Mouse (Mus musculus) granulocyte monocyte progenitor cell, adult 5-6 weeks (primary cell): ENCODE measurements around the gene 4930404H24Rik. TPM values are rescaled to one million over a fixed set of nuclear protein-coding genes. Genes with fewer than 3 reads are reported as not detected.

Experiments
- ATAC-seq: replicated peaks from 2 replicates; pipeline ENCODE4 v1.8.0; 2016; ENCODE audit warnings: mild to moderate bottlenecking, moderate TSS enrichment, inconsistent platforms; ENCODE audit not compliant: poor library complexity, severe bottlenecking
- total RNA-seq, 2 experiments: library from RNA; stranded (forward) in 1 of 2; stranded (reverse) in 1 of 2; fragments of 200-712, 200-1000 nt in 1 of 2; fragments of >200 nt in 1 of 2; fragmentation: Nextera tagmentation in 1 of 2; gene quantifications; 2 replicates each; pipeline ENCODE4 v1.2.3; 2014 to 2017

The 4930404H24Rik gene
- total RNA-seq (2014; fragmentation: Nextera tagmentation) (not detected in 2 replicates), total RNA-seq (2017) (not detected in 2 replicates)

DNA sequence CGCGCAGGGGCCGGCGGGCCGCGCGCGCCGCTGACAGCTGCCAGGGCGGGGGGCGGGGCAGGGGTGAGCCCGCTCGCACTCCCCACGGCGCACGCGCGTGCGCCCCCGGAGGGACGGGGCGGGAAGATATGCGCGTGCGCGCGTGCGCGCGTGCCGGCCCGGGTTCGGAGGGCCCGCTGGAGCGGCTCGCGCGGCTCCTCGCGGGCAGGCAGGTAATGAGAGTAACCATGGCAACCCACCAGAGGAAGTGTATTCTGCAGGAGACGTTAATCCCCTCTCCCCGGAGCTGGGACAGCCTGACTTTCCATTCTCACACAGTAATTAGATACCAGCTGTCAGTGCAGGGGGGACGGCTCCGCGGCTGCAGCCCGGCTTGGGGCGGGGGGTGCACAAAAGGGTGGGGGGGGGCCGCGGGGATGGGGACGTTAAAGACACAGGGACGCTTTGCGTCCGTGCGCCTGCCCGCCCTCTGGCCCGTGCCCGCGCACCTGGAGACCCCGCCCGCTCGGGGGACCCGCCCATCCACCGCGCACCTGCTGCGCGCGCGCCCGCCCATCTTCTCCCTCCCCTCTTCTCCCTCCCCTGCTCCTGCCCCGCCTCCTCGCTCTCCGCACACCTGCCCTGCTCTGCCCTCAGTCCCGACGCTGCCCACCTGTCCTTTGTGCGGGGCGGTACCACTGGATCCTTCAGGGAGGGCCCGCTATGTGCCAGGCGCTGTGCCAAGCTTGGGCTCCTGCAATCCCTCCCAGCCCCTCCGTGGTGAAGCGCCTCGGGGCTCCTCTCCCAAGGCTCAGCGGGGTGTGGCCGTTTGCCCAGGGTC is at the start of gene 4930404H24Rik:
Gene 4930404H24Rik (plus strand): TSS at position 218 of the 820 bp plus-strand sequence.
- peak; percentile 29 for ATAC-seq

DNA sequence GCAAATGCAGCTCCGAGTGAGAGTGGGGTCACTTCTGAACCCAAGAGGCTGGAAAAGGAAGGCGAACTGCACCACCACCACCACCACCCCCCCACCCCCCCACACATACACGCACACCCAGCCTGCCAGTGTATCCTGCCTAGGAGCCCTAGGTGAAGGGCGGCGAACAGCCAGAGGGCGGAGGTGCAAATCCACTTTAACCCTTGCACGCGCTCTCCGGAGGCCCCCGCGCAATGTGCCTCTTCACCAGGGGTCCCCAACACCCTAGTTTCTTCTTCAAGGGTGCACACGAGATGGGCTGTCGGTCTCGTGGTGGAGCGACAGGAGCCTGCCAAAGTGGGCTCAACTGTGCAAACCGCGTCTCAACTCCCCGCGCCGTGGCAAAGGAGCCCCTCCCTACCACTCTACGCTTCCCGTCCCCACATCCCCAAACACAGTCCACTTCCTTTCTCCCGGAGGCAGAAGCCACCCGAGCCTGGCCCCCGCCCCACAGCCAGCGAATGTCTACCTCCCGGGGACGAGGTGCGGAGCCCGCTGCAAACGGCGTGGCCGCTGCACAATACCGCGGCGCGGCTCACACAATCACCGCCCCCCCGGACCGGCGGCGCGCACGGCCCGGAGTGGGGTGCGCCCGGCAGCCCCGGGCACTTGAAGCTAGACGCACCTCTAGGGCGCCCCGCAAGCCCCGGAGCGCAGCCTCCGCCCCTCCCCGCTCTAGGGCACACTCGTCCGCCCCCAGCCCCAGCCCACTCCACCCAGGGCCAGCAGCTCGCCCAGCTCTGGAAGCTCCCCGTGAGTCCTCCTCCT is 49.0 kb upstream of the 4930404H24Rik start:
- ATAC-seq = peak; percentile 39

DNA sequence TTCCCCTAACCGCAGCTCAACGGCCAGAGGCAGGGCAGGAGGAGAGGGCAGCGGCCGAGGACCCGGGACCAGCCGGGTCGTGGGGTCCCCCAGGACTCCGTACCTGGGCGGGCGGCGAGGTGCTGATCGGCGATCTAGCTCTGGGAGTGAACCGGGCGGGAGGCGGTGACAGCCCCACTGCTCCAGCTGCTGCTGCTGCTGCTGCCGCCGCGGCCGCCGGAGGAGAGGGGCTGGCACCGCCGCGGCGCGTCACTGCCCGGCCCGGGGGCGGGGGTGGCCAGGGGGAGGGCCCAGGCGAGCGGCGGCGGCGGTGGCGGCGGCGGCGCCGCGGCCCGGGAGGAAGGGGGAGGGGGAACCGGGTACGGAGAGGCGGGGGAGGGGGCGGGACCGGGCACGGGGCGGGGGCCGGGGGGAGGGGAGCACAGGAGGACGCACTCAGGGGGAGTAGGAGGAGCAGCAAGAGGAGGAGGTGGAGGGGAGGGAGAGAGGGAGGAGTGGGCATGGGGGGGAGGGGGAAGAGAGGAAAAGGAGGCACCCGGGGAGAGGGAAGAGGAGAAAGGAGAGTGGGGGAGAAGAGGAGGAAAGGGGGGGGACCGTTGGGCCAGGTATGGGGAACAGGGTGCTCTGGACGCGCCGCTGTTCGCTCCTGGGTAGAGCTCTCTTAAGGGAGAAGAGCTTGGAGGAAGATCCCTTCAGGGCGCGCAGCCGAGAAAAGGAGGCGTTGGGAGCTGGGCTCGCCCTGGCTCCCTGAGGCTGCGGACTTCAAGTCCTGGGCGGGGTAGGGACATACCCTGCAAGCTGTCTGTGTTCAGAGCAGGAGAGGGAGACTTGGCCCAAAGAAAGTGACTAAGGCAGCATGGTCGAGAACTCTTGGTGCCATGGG is 48.1 kb upstream of the 4930404H24Rik start:
- ATAC-seq = peak; percentile 54

DNA sequence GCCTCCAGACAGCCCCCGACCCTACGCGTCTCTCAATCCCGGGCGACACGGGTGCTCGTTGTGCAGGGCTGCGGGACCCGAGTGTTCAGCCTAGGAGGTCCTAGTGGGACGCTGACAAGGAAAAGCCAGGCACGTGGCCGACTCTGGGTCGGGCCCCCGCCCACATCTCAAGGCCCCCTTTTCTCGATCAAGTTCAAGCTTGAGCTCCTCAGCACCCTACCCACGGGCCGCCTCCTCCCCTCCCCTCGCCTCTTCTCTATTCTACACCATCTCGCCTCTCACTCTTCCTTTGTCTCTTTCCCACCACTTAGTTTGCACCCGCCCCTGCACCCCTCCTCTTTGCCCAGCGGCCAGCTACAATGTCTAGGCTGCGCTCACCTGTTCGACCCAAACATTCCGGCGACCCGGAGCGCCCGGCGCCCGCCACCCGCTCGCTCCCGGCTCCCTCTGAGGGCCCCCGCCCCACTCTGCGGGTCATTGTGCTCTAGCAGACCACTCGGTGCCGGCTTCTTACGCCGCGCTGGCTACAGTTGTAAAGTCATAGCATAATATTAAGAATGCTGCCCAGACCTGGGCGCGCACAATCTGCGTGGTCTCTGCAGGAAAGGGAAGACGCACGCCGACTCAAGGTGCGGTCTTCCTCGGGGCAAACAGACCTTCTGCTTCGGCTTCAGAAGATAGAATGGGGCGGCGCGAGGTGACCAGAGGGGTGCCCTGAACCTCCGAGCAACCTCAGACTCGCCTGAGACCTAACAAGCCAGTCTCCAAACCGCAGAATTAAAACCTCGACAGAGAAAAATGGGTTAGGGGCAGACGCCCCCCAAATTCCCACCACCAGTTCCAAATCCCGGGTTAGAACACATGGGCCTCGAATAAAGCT is 47.2 kb upstream of the 4930404H24Rik start:
- peak; percentile 11 for ATAC-seq

DNA sequence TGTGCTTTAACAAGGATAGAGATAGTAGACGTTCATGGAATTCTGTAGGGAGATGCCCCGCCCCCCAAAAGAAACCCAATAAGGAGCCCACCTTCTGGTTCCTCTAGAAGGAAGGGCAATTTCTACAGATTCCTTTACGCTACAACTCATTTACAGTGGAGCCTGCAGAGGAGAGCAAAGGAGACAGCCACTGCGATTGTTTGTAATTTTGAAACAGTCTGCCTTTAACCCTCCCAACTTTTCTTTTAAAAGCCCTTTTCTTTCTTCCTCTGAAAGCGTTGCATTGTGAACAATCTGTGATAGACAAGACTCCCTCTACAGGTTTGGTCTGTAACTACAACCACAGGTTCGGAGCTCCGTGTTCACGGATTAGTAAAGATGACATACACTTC is 46.6 kb upstream of the 4930404H24Rik start:
- ATAC-seq = peak; percentile 30; the same call in 1 of the 2 replicates

DNA sequence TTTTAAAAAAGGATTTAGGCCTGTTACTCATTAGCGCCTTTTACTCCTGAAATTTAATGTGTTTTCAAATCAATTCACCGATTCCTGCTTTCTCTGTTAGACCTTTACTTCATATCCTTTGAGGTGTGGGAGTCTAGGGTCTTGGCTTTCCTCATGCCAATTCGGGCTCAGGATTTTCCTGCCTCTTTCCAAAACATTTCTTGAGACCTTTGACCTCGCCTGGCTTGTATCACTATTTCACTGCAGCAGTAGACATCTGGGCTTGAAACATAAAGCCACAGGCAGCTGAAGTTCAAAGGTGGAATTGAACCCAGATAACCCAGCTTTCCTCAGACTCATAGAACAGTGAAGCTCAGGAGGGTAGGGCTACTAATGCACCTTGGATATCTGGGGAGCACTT is 46.1 kb upstream of the 4930404H24Rik start:
- no peak for ATAC-seq

DNA sequence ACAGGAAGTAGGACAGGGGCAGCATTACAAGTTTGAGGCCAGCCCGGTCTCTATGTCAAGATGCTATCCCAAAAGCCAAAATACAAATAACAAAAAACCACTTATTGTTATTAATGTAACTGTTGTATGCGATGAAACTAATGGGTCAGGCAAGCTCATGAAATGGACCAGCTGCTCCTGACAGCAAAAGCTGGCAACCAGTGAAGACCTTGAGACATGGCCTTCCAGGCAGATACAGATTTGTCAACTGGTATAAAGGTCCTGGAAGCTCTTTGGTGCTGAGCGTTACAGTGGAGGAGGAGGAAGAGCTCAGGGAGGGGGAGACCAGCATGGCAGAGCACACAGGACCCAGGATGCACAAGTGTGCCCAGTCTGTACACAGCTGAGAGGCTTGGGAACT is 44.9 kb upstream of the 4930404H24Rik start:
- ATAC-seq = no peak

DNA sequence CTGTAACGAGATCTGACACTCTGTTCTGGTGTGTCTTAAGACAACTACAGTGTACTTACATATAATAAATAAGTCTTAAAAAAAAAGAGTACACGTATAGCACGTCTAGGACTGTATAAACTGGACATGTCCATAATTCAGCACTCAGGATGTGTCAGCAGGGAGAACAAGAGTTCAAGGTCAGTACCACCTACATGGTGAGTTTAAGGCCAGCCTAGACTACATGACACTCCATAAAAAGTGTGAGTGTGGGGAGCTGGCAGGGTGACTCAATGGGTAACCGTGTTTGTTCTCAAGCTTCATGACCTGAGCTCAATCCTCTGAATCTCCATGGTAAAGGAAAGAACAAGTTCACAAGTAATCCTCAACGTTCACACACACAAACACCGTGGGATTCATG is 44.1 kb upstream of the 4930404H24Rik start:
- ATAC-seq = no peak

DNA sequence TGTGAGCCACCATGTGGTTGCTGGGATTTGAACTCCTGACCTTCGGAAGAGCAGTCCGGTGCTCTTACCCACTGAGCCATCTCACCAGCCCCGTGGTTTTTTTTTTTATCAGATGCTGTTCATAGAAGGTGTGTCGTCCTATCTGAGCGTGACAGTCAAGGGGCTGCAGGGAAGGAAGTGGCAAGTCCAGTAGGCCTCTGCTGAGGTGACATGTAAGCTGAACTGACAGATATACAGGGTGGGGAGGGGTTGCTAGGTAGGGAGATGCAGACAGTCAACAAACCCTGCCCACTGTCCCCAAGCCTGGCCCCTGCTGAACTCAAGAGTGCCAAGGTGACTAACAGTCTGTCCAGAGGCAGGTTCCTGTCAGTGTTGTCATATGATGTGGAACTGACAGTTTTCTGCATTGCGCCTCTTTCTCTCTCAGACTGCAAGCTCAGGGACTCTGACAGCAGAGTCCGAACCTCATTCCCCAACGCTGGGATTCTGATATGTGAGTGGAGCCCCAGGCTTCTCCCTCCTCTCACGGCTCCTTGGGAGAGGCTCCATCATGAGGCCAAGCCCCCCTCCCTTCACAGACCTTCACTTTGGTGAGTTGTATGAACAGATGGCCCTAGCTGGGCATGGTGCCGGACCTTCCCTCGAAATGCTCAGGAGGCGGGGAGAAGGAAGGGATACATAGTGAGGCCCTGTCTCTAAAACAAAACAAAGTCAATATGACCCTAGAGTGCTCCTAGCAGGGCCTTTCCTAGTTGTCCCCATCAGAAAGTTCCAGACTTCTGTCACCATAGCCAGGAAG is 38.4 kb upstream of the 4930404H24Rik start:
- ATAC-seq = no peak

DNA sequence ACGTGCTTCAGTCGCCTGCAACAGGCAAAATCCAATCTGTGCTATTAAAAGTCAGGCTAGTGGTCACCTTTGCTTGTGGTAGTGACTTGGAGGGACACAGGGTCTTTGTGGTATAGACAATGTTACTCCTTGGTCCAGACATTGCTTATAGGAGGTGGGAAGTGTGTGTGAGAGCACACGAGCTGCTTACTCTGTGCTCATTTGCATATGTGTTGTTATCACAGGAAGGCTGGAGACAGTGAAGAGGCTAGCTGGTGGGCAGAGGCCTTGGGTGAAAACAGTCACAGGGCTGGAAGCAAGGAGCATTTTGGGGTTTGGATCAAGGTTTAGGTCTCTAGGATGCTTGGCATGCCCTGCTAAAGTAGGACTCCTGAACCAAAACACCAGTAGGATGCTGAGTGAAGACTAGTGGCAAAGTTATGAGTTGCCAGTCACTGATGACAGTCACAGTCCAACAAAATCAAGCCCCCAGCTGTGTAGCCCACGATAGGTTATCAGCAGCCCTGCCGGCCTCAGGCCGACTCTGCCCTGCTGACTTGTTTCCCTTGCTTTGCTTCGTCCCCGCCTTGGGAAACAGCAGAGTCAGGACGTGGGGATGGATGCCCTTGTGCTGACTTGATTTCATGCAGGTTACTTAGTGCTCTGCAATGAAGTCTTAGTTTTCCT is 37.6 kb upstream of the 4930404H24Rik start:
- ATAC-seq = no peak

DNA sequence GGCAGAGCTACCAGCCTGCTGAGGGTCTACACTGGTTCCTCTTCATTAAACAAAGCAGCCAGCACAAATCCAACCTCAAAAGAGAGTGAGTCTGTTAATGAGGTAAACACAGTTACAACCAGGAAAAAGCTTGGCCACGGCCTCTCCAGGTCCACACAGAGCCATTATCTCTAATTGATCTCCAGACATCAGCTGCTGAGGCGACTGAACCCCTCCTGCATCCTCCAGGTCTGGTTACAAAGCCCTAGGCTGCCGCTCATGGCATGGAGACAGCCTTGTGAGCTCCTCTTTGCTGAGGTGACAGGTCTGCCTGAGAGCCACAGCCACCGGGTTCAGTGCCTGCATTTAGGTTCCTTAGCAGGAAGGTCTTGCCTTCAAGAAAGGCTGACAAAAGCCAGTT is 35.1 kb upstream of the 4930404H24Rik start:
- ATAC-seq = no peak

DNA sequence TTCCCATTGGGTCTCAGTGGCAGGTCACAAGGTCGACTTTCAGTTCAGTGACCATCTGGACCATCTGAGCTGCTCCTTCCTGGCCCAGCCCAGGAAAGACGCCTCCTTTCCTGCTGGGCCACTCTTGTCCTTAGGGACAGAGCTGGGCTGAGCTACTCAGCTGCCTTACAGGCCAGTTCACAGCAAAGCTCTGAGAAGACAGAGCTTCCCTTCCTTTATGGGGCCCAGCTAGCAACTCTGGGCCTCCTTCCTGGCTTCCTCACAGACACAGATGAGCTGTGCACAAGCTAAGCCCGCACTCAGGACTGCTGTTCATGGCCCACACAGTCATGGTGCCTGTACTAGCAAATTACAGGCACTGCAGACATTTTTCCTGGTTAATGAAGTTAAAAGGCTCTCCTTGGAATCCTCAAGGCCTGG is 34.6 kb upstream of the 4930404H24Rik start:
- no peak for ATAC-seq

DNA sequence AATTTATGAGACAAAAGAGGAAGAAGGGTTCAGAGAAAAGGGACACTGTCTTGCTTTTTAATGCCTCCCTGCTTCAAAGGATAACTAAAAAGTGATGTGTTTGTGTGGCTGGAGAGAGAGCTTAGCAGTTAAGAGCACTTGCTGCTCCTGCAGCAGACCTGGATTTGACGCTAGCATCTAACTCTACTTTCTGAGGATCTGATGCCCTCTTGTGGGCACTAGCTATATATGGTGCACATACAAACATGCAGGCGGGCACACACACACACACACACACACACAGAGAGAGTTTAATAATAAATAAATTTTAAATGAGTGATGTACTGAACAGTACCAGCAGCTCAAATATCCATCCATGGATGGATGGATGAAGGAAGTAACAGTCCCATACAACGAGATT is 29.3 kb upstream of the 4930404H24Rik start:
- no peak for ATAC-seq

DNA sequence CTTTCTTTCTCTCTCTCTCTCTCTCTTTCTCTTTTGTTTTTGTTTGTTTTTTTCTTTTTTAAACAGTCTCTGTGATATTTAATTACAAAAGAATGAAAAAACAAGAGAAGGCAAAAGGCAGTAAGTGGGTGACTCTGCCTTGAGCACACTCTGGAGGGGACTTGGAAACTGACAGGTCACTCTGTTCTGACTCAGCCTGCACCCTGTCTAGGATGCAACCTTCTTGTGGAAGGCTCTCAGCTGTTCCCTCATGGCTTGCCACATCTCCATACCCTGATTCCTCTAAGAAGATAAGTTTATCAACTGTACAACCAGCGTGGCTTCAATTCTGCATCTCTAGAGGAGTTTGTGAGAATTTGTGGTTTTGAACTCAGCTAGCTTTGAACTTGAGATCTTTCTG is 25.2 kb upstream of the 4930404H24Rik start:
- no peak for ATAC-seq

DNA sequence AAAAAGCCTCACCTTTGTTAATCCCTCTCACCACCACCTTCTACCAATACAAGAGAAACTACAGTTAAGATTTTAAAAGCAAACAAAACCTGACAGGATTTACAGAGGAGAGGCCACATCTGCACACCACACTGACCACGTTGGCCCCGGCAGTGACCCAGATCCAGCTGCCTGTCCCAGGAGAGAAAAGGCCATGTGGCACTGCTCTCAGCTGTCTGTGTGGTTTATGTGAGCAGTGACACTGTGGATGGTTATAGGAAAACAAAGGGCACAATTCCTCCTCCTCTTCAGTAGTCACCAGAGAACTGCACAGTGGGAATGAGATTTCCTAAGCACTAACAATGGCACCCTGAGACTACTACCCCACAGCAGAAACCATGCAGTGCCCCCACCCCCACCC is 23.3 kb upstream of the 4930404H24Rik start:
- ATAC-seq = peak; percentile 41; the same call in 1 of the 2 replicates

DNA sequence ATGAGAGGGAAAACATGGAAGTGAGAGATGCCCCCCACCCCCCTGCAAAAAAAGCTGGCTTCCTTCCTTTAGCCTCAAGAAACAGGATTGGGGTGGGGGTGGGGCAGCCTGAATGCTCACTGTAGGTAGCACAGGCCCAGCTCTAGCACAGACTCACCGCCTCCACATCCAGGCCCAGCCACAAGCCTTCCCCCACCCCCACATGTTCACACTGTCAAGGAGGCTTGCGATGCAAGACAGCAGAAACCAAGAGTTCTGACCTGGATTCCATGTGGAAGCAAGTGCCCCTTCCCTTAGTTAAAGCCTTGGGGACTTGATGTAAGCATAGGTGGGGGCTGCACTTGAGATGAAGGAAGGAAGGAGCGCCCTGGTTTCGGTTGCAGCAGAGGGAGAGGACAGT is 22.8 kb upstream of the 4930404H24Rik start:
- peak; percentile 23; the same call in 1 of the 2 replicates for ATAC-seq

DNA sequence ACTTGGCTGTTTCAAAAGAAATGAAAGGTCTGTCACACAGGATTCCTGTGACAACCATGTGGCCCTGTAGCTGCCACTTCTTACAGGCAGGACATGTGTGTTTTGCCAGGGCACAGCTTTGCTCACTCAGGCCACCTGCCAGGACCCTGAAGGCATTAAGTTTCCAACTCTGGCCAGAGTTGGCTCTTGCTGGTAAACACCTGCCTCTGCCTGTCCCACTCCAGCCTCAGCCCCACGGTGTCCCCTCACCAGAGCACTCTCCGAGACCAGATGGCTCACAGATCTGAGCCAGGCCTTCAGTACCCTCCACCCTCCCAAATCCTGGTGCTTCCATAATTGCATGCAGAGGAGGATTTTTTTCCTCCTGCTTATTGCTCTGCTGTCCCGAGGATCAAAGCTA is 21.6 kb upstream of the 4930404H24Rik start:
- ATAC-seq = no peak
